Mouse (Mus musculus): ENCODE results near the gene Pecam1.

GRCm38 (mm10) chr11:106750121-106750751 lies at the start of gene Pecam1:
- TF ChIP-seq CTCF (IDR thresholded peaks at IDR 0.05; ENCODE audit: extremely low read depth, insufficient read length, insufficient replicate concordance, low read depth, low read length) = no peak
- TF ChIP-seq POLR2A (IDR thresholded peaks at IDR 0.05; ENCODE audit: low read depth, low read length) = no peak

Data from small intestine, adult 2 months (tissue).